Mouse (Mus musculus) embryo, embryonic 11 days (tissue): ENCODE data around the gene Crtc1.

Source experiments
- DNase-seq: peaks from one replicate; pipeline ENCODE4 v3.0.0-alpha.2; 2015

Crtc1 gene

GRCm38 (mm10) chr8:70419879-70420643 lies 19.3 kb downstream of the Crtc1 start:
- DNase-seq = no peak

- DNase-seq = peak; percentile 16
These were observed 20.4 kb downstream of the Crtc1 start for GRCm38 (mm10) chr8:70418954-70419353.

- no peak for DNase-seq
These were observed 21.5 kb downstream of the Crtc1 start for GRCm38 (mm10) chr8:70417914-70418313.

GRCm38 (mm10) chr8:70416941-70417340 lies 22.4 kb downstream of the Crtc1 start:
- no peak for DNase-seq

GRCm38 (mm10) chr8:70415540-70416451 lies 23.6 kb downstream of the Crtc1 start:
- DNase-seq = peak; percentile 70

GRCm38 (mm10) chr8:70414310-70414946 lies 25.0 kb downstream of the Crtc1 start:
- DNase-seq = no peak

GRCm38 (mm10) chr8:70410281-70410680 lies 29.1 kb downstream of the Crtc1 start:
- DNase-seq = no peak

GRCm38 (mm10) chr8:70409455-70409871 lies 29.9 kb downstream of the Crtc1 start:
- DNase-seq = no peak

GRCm38 (mm10) chr8:70409019-70409418 lies 30.4 kb downstream of the Crtc1 start:
- no peak for DNase-seq

GRCm38 (mm10) chr8:70408301-70408700 lies 31.1 kb downstream of the Crtc1 start:
- DNase-seq = peak; percentile 27

GRCm38 (mm10) chr8:70406427-70407069 lies 32.8 kb downstream of the Crtc1 start:
- no peak for DNase-seq

- no peak for DNase-seq
These were observed 34.2 kb downstream of the Crtc1 start for GRCm38 (mm10) chr8:70405189-70405588.

GRCm38 (mm10) chr8:70404212-70404611 lies 35.2 kb downstream of the Crtc1 start:
- no peak for DNase-seq

GRCm38 (mm10) chr8:70397611-70398563 lies 41.5 kb downstream of the Crtc1 start:
- no peak for DNase-seq

GRCm38 (mm10) chr8:70396184-70396583 lies 43.2 kb downstream of the Crtc1 start:
- DNase-seq = no peak

- no peak for DNase-seq
These were observed 43.7 kb downstream of the Crtc1 start for GRCm38 (mm10) chr8:70395649-70396048.

- no peak for DNase-seq
These were observed 44.9 kb downstream of the Crtc1 start for GRCm38 (mm10) chr8:70394269-70394998.

- DNase-seq = no peak
These were observed 46.3 kb downstream of the Crtc1 start for GRCm38 (mm10) chr8:70393087-70393486.

- no peak for DNase-seq
These were observed 49.7 kb downstream of the Crtc1 start for GRCm38 (mm10) chr8:70389678-70390077.

GRCm38 (mm10) chr8:70383287-70383686 lies 56.1 kb downstream of the Crtc1 start:
- peak; percentile 80 for DNase-seq

GRCm38 (mm10) chr8:70380069-70380468 lies 59.3 kb downstream of the Crtc1 start:
- DNase-seq = no peak
